Mouse (Mus musculus): ENCODE measurements around the gene Nmnat2. TPM values are rescaled to one million over a fixed set of nuclear protein-coding genes. Genes with fewer than 3 reads are reported as not detected.

Nmnat2 gene
- polyA plus RNA-seq, 1 experiment from 2014 or later: 8.7 TPM

GRCm38 (mm10) chr1:153011544-153011943 is 56.8 kb downstream of the Nmnat2 start:
- H3K9me3 ChIP-seq: no peaks in the 10 kb centered on the region
- no peaks in the 10 kb centered on the region for H3K36me3 ChIP-seq (replicated peaks)
- no peak for DNase-seq (ENCODE audit: extremely low spot score, low spot score)
- H3K27me3 ChIP-seq (ENCODE audit: poor library complexity, severe bottlenecking): peaks cover 61% of the 10 kb centered on the region
- no peak overlapping the region for H3K27ac ChIP-seq
- H3K4me1 ChIP-seq: peaks cover 31% of the 10 kb centered on the region
- WGBS: 94% methylated on average over 6 of the region's 6 CpGs
- H3K4me3 ChIP-seq: no peak overlapping the region

GRCm38 (mm10) chr1:153013541-153014288 is 58.9 kb downstream of the Nmnat2 start:
- DNase-seq (ENCODE audit: extremely low spot score, low spot score): no peak
- Histone ChIP-seq H3K27ac (no peak overlapping the region), H3K36me3 (replicated peaks) (no peaks in the 10 kb centered on the region), H3K4me1 (peaks cover 37% of the 10 kb centered on the region), H3K4me3 (no peak overlapping the region), H3K9me3 (no peaks in the 10 kb centered on the region), H3K27me3 (ENCODE audit: poor library complexity, severe bottlenecking) (peaks cover 82% of the 10 kb centered on the region)
- 83% methylated on average over 2 of the region's 2 CpGs for WGBS

- Histone ChIP-seq H3K4me1 (peaks cover 37% of the 10 kb centered on the region), H3K9me3 (no peaks in the 10 kb centered on the region), H3K4me3 (peak overlapping the region; percentile 1; the same call in 1 of the 2 replicates), H3K27me3 (ENCODE audit: poor library complexity, severe bottlenecking) (peaks cover 89% of the 10 kb centered on the region), H3K27ac (peak overlapping the region; percentile 35; the same call in 1 of the 2 replicates), H3K36me3 (replicated peaks) (no peaks in the 10 kb centered on the region)
- no peak for DNase-seq (ENCODE audit: extremely low spot score, low spot score)
- 24% methylated on average over 14 of the region's 14 CpGs for WGBS
Measured at GRCm38 (mm10) chr1:153014431-153015186, 59.8 kb downstream of the Nmnat2 start.

DNA sequence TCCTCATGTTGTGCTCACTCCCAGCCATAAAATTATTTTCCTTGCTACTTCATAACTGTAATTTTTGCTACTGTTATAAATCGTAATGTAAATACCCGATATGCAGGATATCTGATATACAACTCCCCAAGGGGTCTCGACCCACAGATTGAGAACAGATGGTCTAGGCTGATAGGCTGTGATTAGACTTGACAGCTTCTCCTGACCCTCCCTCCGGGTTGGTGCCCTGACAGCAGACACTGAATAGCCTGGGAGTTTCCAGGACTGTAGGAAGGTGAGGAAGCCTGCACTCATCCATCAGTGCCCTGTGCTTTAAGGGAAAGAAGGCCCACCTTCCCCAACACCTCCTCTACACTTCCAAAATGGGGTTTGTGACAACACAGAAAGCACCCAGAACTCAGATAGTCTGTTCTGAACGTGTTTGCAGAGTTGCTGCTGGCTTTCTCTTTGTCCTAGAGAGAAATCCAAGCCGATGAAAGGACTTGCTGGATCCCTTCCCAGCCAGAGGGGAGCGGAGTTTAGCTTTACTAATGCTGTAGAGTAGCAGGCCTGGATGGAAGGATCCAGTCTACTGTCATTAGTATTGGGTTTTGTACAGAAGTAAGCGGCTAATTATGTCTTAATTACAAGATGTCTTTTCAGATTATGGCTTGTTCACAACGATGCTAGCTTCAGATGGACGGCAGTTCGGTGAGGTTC is 61.8 kb downstream of the Nmnat2 start:
- H3K27me3 ChIP-seq (ENCODE audit: poor library complexity, severe bottlenecking): peaks cover 74% of the 10 kb centered on the region
- no peak overlapping the region for H3K4me3 ChIP-seq
- WGBS: 75% methylated on average over 11 of the region's 11 CpGs
- H3K36me3 ChIP-seq (replicated peaks): no peaks in the 10 kb centered on the region
- peaks cover 33% of the 10 kb centered on the region for H3K4me1 ChIP-seq
- H3K27ac ChIP-seq: no peak overlapping the region
- DNase-seq (ENCODE audit: extremely low spot score, low spot score): no peak
- no peaks in the 10 kb centered on the region for H3K9me3 ChIP-seq

- H3K27ac ChIP-seq: no peak overlapping the region
- no peaks in the 10 kb centered on the region for H3K9me3 ChIP-seq
- DNase-seq (ENCODE audit: extremely low spot score, low spot score): no peak
- H3K4me1 ChIP-seq: peaks cover 29% of the 10 kb centered on the region
- no peaks in the 10 kb centered on the region for H3K36me3 ChIP-seq (replicated peaks)
- 95% methylated on average over 1 of the region's 1 CpGs for WGBS
- H3K27me3 ChIP-seq (ENCODE audit: poor library complexity, severe bottlenecking): peaks cover 49% of the 10 kb centered on the region
- no peak overlapping the region for H3K4me3 ChIP-seq
Measured at GRCm38 (mm10) chr1:153019128-153019527, 64.3 kb downstream of the Nmnat2 start.

DNA sequence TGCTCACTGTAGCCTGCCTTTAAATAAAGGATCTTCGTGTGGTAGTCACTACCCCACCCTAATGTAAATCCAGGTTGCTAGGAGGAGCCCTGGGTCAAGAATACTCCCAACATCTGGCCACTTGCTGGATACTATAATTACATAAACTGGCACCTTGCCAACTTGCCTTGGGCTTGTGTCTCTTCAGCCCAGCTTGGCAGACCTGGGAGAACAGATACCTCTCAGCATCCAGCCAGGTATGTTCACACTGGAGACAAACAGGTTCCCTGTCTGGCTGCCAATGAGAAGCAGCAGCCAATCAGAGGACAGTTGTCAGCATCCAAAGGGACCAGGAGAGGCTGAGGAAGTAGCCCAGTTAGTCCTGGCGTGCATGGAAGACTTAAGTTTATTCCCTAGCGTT is 64.8 kb downstream of the Nmnat2 start:
- Histone ChIP-seq H3K27ac (no peak overlapping the region), H3K36me3 (replicated peaks) (no peaks in the 10 kb centered on the region), H3K4me3 (no peak overlapping the region), H3K9me3 (no peaks in the 10 kb centered on the region), H3K27me3 (ENCODE audit: poor library complexity, severe bottlenecking) (peaks cover 45% of the 10 kb centered on the region), H3K4me1 (peaks cover 24% of the 10 kb centered on the region)
- 79% methylated on average over 3 of the region's 3 CpGs for WGBS
- DNase-seq (ENCODE audit: extremely low spot score, low spot score): no peak

DNA sequence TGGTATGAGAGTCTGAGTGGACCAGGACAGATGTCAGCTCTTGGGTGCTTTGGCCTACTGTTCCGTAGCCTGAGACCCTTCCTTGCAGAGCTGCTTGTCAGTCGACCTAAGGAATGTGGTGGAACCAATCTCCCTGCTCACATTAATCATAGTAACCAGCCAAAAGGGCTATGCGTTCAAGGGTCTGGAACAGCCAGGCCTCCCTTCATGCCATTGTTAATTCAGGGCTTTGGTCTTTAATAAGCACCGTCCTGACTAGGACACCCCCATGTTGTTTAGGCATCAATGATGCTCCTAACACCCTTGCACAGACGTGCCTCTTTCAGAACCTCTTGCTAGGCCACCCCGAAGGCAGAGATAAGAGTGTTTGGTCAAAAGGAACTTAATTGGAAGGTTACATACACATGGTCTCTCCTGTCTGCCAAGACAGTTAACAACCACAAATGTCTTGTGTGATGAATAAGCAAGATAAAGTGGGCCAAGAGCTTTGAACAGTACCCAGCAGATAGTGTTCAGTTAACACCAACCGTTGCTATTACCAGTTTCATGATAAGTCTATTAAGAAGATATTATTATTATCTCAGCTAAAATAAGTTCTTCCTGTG is 66.3 kb downstream of the Nmnat2 start:
- H3K9me3 ChIP-seq: no peaks in the 10 kb centered on the region

DNA sequence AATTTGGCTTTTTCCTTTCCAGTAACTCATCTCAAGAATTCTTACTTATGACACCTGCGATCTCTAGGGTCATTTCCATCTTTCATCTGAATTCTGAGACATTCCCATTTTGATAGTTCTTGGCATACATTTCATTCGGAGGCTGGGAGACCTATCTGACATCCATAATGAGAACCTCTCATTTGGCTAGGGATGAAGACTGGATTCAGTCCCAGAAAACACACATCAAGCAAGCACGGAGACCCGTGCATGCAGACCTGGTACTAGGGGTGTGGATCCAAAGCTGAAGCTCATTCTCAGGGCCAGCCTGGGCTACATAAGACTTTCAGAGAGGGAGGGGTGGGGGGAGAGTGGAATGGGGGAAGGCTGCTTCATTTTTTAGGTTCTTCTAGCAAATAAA is 68.2 kb downstream of the Nmnat2 start:
- peaks cover 14% of the 10 kb centered on the region for H3K27me3 ChIP-seq (ENCODE audit: poor library complexity, severe bottlenecking)
- no peaks in the 10 kb centered on the region for H3K36me3 ChIP-seq (replicated peaks)
- WGBS: 93% methylated on average over 4 of the region's 4 CpGs
- no peak for DNase-seq (ENCODE audit: extremely low spot score, low spot score)
- H3K4me1 ChIP-seq: no peaks in the 10 kb centered on the region
- no peak overlapping the region for H3K4me3 ChIP-seq
- H3K27ac ChIP-seq: no peak overlapping the region
- H3K9me3 ChIP-seq: no peaks in the 10 kb centered on the region

More for the DNA sequence above, 66.3 kb downstream of the Nmnat2 start:
- no peaks in the 10 kb centered on the region for H3K36me3 ChIP-seq (replicated peaks)
- peaks cover 32% of the 10 kb centered on the region for H3K27me3 ChIP-seq (ENCODE audit: poor library complexity, severe bottlenecking)
- 88% methylated on average over 7 of the region's 7 CpGs for WGBS
- no peak overlapping the region for H3K27ac ChIP-seq
- H3K4me3 ChIP-seq: no peak overlapping the region
- DNase-seq (ENCODE audit: extremely low spot score, low spot score): no peak
- peaks cover 10% of the 10 kb centered on the region for H3K4me1 ChIP-seq

GRCm38 (mm10) chr1:153023875-153024274 is 69.1 kb downstream of the Nmnat2 start:
- DNase-seq (ENCODE audit: extremely low spot score, low spot score): no peak
- no peaks in the 10 kb centered on the region for H3K36me3 ChIP-seq (replicated peaks)
- no peaks in the 10 kb centered on the region for H3K4me1 ChIP-seq
- peaks cover 5% of the 10 kb centered on the region for H3K27me3 ChIP-seq (ENCODE audit: poor library complexity, severe bottlenecking)
- 83% methylated on average over 2 of the region's 2 CpGs for WGBS
- no peak overlapping the region for H3K27ac ChIP-seq
- no peak overlapping the region for H3K4me3 ChIP-seq
- no peaks in the 10 kb centered on the region for H3K9me3 ChIP-seq

DNA sequence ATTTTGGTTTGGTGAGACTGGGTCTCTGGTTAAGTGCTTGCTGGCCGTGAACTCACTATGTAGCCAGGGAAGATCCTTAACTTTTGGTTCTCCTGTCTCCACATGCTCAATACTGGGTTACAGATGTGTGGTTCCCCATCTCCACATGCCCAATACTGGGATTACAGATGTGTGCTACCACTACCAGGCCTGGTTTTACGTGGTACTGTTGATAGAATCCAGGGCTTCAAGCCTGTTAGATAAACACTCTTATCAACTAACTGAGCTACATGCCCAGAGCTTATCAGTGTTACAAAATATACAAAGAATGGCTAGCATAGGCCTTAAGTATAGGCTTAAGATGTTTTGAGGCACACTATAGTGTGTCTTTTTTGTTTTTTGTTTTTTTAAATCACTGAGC is 69.7 kb downstream of the Nmnat2 start:
- Histone ChIP-seq H3K27ac (no peak overlapping the region), H3K9me3 (no peaks in the 10 kb centered on the region), H3K27me3 (ENCODE audit: poor library complexity, severe bottlenecking) (no peaks in the 10 kb centered on the region; the same call in 1 of the 2 replicates), H3K4me3 (no peak overlapping the region), H3K36me3 (replicated peaks) (no peaks in the 10 kb centered on the region), H3K4me1 (no peaks in the 10 kb centered on the region)
- DNase-seq (ENCODE audit: extremely low spot score, low spot score): no peak
- 80% methylated on average over 2 of the region's 2 CpGs for WGBS

DNA sequence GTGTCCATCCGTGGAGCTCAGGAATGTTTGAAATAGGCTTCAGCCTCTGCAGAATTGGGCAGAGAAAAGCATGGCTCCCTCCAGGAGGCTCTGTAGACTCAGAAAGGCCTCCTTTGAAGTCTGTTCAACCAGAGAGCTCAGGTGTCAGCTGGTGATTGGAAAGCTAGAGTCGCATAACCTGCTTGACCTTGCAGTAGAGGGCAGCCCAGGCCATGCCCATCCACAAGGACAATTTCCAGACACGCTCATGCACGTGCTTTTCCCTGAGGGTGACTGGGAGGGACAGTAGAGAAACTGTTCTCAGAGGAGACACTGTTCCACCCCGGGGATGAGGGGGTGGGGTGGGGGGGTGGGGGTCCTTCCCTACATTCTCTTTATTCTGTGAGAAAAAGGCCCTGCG is 76.6 kb downstream of the Nmnat2 start:
- no peak overlapping the region for H3K4me3 ChIP-seq
- WGBS: 71% methylated on average over 6 of the region's 6 CpGs
- no peak for DNase-seq (ENCODE audit: extremely low spot score, low spot score)
- H3K27ac ChIP-seq: 0 out of 2 replicates have a peak overlapping the region, but pooled peaks have one; percentile 1
- H3K4me1 ChIP-seq: peaks cover 37% of the 10 kb centered on the region
- H3K36me3 ChIP-seq (replicated peaks): no peaks in the 10 kb centered on the region
- H3K27me3 ChIP-seq (ENCODE audit: poor library complexity, severe bottlenecking): no peaks in the 10 kb centered on the region
- no peaks in the 10 kb centered on the region for H3K9me3 ChIP-seq

DNA sequence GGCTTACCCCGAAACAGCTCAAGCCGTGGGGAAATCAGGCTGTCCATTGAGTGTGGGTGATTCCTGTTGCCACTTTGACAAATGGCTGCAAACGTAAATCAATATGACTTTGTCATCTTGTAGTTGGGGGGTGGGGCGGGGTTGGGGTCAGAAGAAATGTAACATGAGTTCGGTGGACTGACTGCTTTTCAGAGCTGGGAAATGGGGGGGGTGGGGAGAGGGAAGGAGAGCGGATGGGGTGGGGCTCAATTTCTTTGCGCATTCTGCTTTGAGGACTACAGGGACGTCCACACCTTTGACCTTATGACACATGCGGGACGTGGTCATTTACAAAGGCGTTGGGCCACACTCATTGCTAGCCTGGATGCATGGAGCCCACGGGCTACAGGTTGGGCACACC is 77.2 kb downstream of the Nmnat2 start:
- Histone ChIP-seq H3K9me3 (no peaks in the 10 kb centered on the region), H3K4me1 (peaks cover 37% of the 10 kb centered on the region), H3K27me3 (ENCODE audit: poor library complexity, severe bottlenecking) (no peaks in the 10 kb centered on the region), H3K36me3 (replicated peaks) (no peaks in the 10 kb centered on the region), H3K4me3 (no peak overlapping the region), H3K27ac (no peak overlapping the region)
- WGBS: 87% methylated on average over 12 of the region's 12 CpGs
- DNase-seq (ENCODE audit: extremely low spot score, low spot score): no peak

Measured in forebrain, embryonic 10.5 days (tissue).